Mouse (Mus musculus): ENCODE measurements around the gene Os9.

DNA sequence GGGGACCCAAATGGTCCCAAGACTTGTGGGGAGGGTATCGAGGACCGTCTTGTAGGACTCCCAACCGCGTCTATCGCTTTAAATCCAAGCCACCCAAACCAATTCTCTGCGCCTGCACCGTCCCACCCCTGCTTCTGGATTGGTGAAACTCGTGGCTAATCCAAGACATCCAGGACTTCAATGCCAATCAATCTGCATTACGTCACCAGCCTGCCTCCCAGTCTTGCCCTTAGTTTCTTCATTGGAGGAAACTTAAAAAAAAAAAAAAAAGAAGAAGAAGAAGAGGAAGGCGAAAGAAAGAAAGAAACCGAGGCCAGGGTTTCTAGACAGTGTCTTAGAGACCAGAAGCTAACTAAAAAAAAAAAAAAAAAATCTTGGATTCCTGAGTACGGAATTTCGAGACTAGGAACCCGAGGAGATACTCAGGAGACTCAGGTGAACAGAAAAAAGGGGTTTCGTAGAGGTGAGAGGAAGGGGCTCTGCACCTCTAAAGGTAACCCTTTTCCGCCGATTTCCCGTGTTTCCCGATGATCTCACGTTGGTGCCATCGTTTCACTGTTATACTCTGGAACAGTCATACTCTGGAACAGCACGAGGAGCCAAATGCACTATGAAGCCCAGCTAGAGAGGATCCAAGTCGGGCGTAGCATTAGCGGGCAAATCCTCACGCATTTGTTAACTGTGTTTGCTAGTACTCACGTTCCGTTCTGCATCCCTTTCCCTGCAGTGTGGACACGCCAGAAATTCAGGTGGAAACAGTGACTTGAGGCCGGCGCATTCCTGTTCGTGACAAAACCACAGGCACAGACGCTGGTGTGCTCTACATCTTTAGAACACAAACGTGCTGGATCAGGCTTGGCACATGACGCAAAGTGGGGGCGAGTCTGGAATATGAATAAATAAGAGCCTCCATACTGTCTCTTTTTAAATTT, 50.5 kb downstream of the Os9 start, which contains the start of gene Tspan31:
- TF ChIP-seq CTCF (conservative IDR thresholded peaks at IDR 0.05; ENCODE audit: insufficient read depth, insufficient read length, low read depth, low read length) (no peak), POLR2A (IDR thresholded peaks at IDR 0.05; ENCODE audit: low read depth, low read length) (peak; percentile 48)
